In genomic region chr3:36521073-36522060, GRCm38 (mm10) we compare ENCODE assay signal across 9 mouse cellular contexts. TPM values are rescaled to one million over a fixed set of nuclear protein-coding genes. Genes with fewer than 3 reads are reported as not detected.
A peak's percentile ranks its signal among the peaks of the same experiment; 100 is the strongest.
DNase-seq lines count a peak whose midpoint lies in the region; ATAC-seq and TF ChIP-seq lines count a peak whose summit lies in the region.
"Had no signal": no experiment of that assay in that cellular context is flagged by ENCODE, and none has a peak within 500 bp of the region (broad histone marks: within the 10 kb centered on the region; RNA-seq: fewer than 3 reads in every experiment).

Gene Gm11549, minus strand, starts transcription at chr3:36521813.

- no peaks in the 10 kb centered on the region for H3K36me3 ChIP-seq in kidney, postnatal 0 days (ENCODE audit: insufficient read depth, low read length)
- H3K36me3 ChIP-seq in hindbrain, embryonic 14.5 days (replicated peaks; ENCODE audit: control insufficient read depth, insufficient read depth) = no peaks in the 10 kb centered on the region

- no peaks in the 10 kb centered on the region for H3K4me1 ChIP-seq in kidney, postnatal 0 days (replicated peaks; ENCODE audit: insufficient read depth, low read length)
- H3K4me1 ChIP-seq in embryonic fibroblast, embryonic 13.5 days (ENCODE audit: control insufficient read depth, insufficient read depth, low read length) = no peaks in the 10 kb centered on the region
- H3K4me1 ChIP-seq in hindbrain, embryonic 14.5 days (replicated peaks; ENCODE audit: control insufficient read depth, insufficient read depth, low read length) = peaks cover 3% of the 10 kb centered on the region; the same call in 1 of the 2 replicates

- TF ChIP-seq CTCF in kidney, postnatal 0 days (IDR thresholded peaks at IDR 0.05; ENCODE audit: low read depth) = no peak
- TF ChIP-seq CTCF in embryonic fibroblast, embryonic 13.5 days (IDR thresholded peaks at IDR 0.05; ENCODE audit: borderline replicate concordance, insufficient read depth, low read length) = no peak

- no peaks in the 10 kb centered on the region for H3K9me3 ChIP-seq in kidney, postnatal 0 days (replicated peaks; ENCODE audit: low read length)
- no peaks in the 10 kb centered on the region for H3K9me3 ChIP-seq in hindbrain, embryonic 14.5 days (ENCODE audit: control insufficient read depth, low read length)

- no peak within 1 kb of the TSS for H3K9ac ChIP-seq in kidney, postnatal 0 days (ENCODE audit: low read depth, low read length)
- H3K9ac ChIP-seq in hindbrain, embryonic 14.5 days = peak within 1 kb of the TSS; percentile 57

- H3K4me2 ChIP-seq in kidney, postnatal 0 days (ENCODE audit: low read length) = peak within 1 kb of the TSS; percentile 60
- H3K4me2 ChIP-seq in hindbrain, embryonic 14.5 days (replicated peaks) = peak within 1 kb of the TSS; percentile 93

- DNase-seq in kidney, postnatal 0 days (ENCODE audit: low spot score) = peak; percentile 22
- no peak for DNase-seq in kidney, adult 9 months
- peak; percentile 48 for DNase-seq in adrenal gland, postnatal 14 days
- peak; percentile 41 for DNase-seq in hindbrain, embryonic 14.5 days (ENCODE audit: low spot score)
- peak; percentile 38 for DNase-seq in yolk sac, embryonic 10.5 days (ENCODE audit: low spot score)

- H3K27ac ChIP-seq in kidney, postnatal 0 days = no peak within 1 kb of the TSS
- no peak within 1 kb of the TSS for H3K27ac ChIP-seq in embryonic fibroblast, embryonic 13.5 days (ENCODE audit: insufficient read depth, low read length)
- no peak within 1 kb of the TSS for H3K27ac ChIP-seq in hindbrain, embryonic 14.5 days

- peaks cover 23% of the 10 kb centered on the region for H3K27me3 ChIP-seq in kidney, postnatal 0 days (ENCODE audit: insufficient read depth, low read length)
- H3K27me3 ChIP-seq in hindbrain, embryonic 14.5 days (ENCODE audit: control insufficient read depth, insufficient read depth, low read length) = peaks cover 22% of the 10 kb centered on the region

- 1% methylated on average over 51 of the region's 51 CpGs for WGBS in kidney, postnatal 0 days
- under 1% methylated on average over 51 of the region's 51 CpGs for WGBS in hindbrain, embryonic 14.5 days

- TF ChIP-seq POLR2A in embryonic fibroblast, embryonic 13.5 days (IDR thresholded peaks at IDR 0.05; ENCODE audit: low read depth, low read length) = no peak

- ATAC-seq in kidney, postnatal 0 days (replicated peaks; ENCODE audit: low FRiP score, low read depth) = no peak
- peak; percentile 59 for ATAC-seq in hindbrain, embryonic 14.5 days (ENCODE audit: low FRiP score)
- 0 out of 2 replicates have a peak, but pooled peaks have one; percentile 9 for ATAC-seq in megakaryocyte progenitor cell, adult 5-6 weeks (replicated peaks; ENCODE audit: poor library complexity)
- ATAC-seq in erythroid progenitor cell, adult 5-6 weeks (replicated peaks; ENCODE audit: low FRiP score, poor library complexity, severe bottlenecking) = no peak

- peak within 1 kb of the TSS; percentile 32 for H3K4me3 ChIP-seq in kidney, postnatal 0 days (replicated peaks; ENCODE audit: low read depth, low read length)
- peak within 1 kb of the TSS; percentile 26 for H3K4me3 ChIP-seq in embryonic fibroblast, embryonic 13.5 days (ENCODE audit: insufficient read depth, low read length)
- peak within 1 kb of the TSS; percentile 47 for H3K4me3 ChIP-seq in hindbrain, embryonic 14.5 days (replicated peaks; ENCODE audit: low read length)

RNA-seq across cellular contexts. Expression of gene Gm11549, which starts in this region (rescaled TPM):
- not detected in 2 replicates for polyA plus RNA-seq in kidney, postnatal 0 days (2015; fragmentation: Nextera tagmentation; extraction: Ambion mirVana)
- 0.23 TPM in 1 of 2 replicates, not detected in the other for total RNA-seq in adrenal gland, postnatal 14 days (2021)
- polyA plus RNA-seq in embryonic fibroblast, embryonic 13.5 days (2011; ENCODE audit: insufficient read length, low read depth, missing spikeins) = 0.30 and 0.52 TPM in 2 replicates
- polyA plus RNA-seq in hindbrain, embryonic 14.5 days (2014; fragmentation: Nextera tagmentation; extraction: Ambion mirVana) = 0.20 and 0.35 TPM in 2 replicates
- total RNA-seq in megakaryocyte progenitor cell, adult 5-6 weeks (2015) = not detected in 2 replicates
- not detected in 2 replicates for total RNA-seq in megakaryocyte progenitor cell, adult 5-6 weeks (2017)
- total RNA-seq in erythroid progenitor cell, adult 5-6 weeks (2015; ENCODE audit: low replicate concordance) = not detected in 2 replicates
- not detected in 2 replicates for total RNA-seq in erythroid progenitor cell, adult 5-6 weeks (2017; ENCODE audit: low replicate concordance)
- total RNA-seq: neutrophil, adult 5-6 weeks had no signal

Comparison
In these comparisons a context has a peak if more than half of its experiments do, and no peak if none do; other contexts are left out.
1. Peak in DNase-seq, H3K4me3 ChIP-seq and H3K4me2 ChIP-seq in kidney, postnatal 0 days; RNA of the gene not detected or under 1 TPM.
2. Peak in DNase-seq in adrenal gland, postnatal 14 days; RNA of the gene not detected or under 1 TPM.
3. Peak in DNase-seq, ATAC-seq, H3K4me3 ChIP-seq, H3K9ac ChIP-seq and H3K4me2 ChIP-seq in hindbrain, embryonic 14.5 days; RNA of the gene not detected or under 1 TPM.
4. Peak in ATAC-seq in megakaryocyte progenitor cell, adult 5-6 weeks; RNA of the gene not detected or under 1 TPM.